Mouse (Mus musculus) thymus, adult 2 months (tissue): ENCODE data around the gene H3f3b. TPM values are rescaled to one million over a fixed set of nuclear protein-coding genes. Genes with fewer than 3 reads are reported as not detected.
A peak's percentile ranks its signal among the peaks of the same experiment; 100 is the strongest.

Source experiments
- DNase-seq: peaks from one replicate; pipeline ENCODE4 v3.0.0; 2021
- H3K27ac ChIP-seq: fragments of 200-500 bp; 2 replicates; pipeline ENCODE4 v1.5.1; 2012; ENCODE audit warnings: low read length, control low read depth; ENCODE audit not compliant: control insufficient read depth, insufficient read depth
- H3K27me3 ChIP-seq: fragments of 200-500 bp; 2 replicates; pipeline ENCODE4 v1.6.1; 2012; ENCODE audit warnings: mild to moderate bottlenecking, low read length, moderate library complexity, mixed read lengths; ENCODE audit not compliant: control insufficient read depth, insufficient read depth
- H3K36me3 ChIP-seq: fragments of 200-500 bp; 2 replicates; pipeline ENCODE4 v1.6.1; 2012; ENCODE audit warnings: mild to moderate bottlenecking, low read length, moderate library complexity; ENCODE audit not compliant: control insufficient read depth, insufficient read depth
- H3K4me1 ChIP-seq: fragments of 200-500 bp; replicated peaks from 2 replicates; pipeline ENCODE4 v1.6.1; 2012; ENCODE audit warnings: low read length; ENCODE audit not compliant: control insufficient read depth, insufficient read depth
- H3K4me3 ChIP-seq: fragments of 200-500 bp; 2 replicates; pipeline ENCODE4 v1.5.1; 2012; ENCODE audit warnings: mild to moderate bottlenecking, low read length, control low read depth, moderate library complexity; ENCODE audit not compliant: control insufficient read depth, insufficient read depth
- CTCF ChIP-seq: fragments of 200-500 bp; IDR thresholded peaks from 2 replicates; pipeline ENCODE4 v1.5.1; 2012; ENCODE audit warnings: mild to moderate bottlenecking, control low read depth, low read length, moderate library complexity, borderline replicate concordance; ENCODE audit not compliant: control insufficient read depth, poor library complexity, insufficient read depth; ENCODE audit errors: extremely low read depth
- POLR2A ChIP-seq: fragments of 200-500 bp; IDR thresholded peaks from 2 replicates; pipeline ENCODE4 v1.6.1; 2012; ENCODE audit warnings: mild to moderate bottlenecking, low read length, control low read depth, moderate library complexity; ENCODE audit not compliant: control insufficient read depth, poor library complexity, insufficient read depth; ENCODE audit errors: extremely low read depth
- WGBS: fragments of 180-500 bp; shearing (Covaris S2); methylation state at CpG from one replicate; pipeline ENCODE4 v1.1.7; 2018; 5-methylcytosine and 5-hydroxymethylcytosine counted together
- polyA plus RNA-seq: library from polyadenylated mRNA; depleted of rRNA; stranded (reverse); fragments of >200 nt; gene quantifications from 2 replicates; pipeline ENCODE4 v1.2.3, GENCODE M21; 2012

Gene H3f3b
- polyA plus RNA-seq, 1 experiment: 484 TPM

DNA sequence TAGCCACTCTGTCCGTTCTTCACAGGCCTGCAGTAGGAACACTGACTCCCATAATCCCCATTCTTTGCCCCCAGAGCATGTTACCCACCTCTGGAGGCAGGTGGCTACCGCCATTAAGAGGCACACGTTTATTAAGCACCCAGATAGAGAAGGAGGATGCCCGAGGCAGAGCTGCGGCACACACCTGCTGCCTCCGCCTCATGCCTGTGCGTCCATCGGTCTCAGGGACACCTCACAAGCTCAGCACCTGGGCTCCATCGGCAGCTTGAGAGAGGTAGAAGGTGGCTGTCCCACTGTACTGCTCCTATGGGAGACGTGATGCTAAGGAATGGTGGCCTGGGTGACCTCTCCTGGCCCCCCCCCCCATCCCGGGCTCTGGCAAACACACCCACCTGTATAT lies 19.4 kb downstream of the H3f3b start:
- H3K27ac ChIP-seq: no peak overlapping the region
- peaks cover 26% of the 10 kb centered on the region for H3K4me1 ChIP-seq
- TF ChIP-seq POLR2A (no peak), CTCF (no peak)
- no peaks in the 10 kb centered on the region for H3K27me3 ChIP-seq
- no peaks in the 10 kb centered on the region for H3K36me3 ChIP-seq
- H3K4me3 ChIP-seq: no peak overlapping the region
- WGBS: 90% methylated on average over 11 of the region's 11 CpGs
- no peak for DNase-seq

DNA sequence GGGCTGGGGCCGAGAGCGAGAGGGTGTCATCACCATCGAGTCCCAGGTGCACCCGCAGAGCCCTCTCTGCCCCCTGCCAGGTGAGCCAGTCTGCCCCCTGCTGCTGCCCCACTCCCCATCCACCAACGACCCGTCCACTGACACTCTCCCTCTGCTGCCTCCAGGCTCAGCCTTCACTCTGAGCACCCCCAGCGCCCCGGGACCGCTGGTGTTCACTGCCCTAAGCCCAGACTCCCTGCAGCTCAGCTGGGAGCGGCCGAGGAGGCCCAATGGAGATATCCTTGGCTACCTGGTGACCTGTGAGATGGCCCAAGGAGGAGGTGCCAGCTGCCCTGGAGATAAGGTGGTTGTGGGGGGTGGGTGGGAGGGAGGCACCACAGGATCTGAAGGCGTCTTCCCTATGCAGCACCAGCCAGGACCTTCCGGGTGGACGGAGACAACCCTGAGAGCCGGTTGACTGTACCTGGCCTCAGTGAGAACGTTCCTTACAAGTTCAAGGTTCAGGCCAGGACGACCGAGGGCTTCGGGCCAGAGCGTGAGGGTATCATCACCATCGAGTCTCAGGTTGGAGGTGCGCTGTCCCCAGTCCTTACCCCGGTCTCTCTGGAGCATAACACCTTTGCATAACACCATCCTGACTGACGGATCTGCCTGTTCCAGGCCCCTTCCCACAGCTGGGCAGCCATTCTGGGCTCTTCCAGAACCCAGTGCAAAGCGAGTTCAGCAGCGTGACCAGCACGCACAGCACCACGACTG lies 20.5 kb downstream of the H3f3b start:
- no peaks in the 10 kb centered on the region for H3K36me3 ChIP-seq
- no peaks in the 10 kb centered on the region for H3K27me3 ChIP-seq
- WGBS: 97% methylated on average over 28 of the region's 28 CpGs
- H3K4me3 ChIP-seq: no peak overlapping the region
- TF ChIP-seq POLR2A (no peak), CTCF (no peak)
- no peak for DNase-seq
- H3K27ac ChIP-seq: no peak overlapping the region
- peaks cover 20% of the 10 kb centered on the region for H3K4me1 ChIP-seq

DNA sequence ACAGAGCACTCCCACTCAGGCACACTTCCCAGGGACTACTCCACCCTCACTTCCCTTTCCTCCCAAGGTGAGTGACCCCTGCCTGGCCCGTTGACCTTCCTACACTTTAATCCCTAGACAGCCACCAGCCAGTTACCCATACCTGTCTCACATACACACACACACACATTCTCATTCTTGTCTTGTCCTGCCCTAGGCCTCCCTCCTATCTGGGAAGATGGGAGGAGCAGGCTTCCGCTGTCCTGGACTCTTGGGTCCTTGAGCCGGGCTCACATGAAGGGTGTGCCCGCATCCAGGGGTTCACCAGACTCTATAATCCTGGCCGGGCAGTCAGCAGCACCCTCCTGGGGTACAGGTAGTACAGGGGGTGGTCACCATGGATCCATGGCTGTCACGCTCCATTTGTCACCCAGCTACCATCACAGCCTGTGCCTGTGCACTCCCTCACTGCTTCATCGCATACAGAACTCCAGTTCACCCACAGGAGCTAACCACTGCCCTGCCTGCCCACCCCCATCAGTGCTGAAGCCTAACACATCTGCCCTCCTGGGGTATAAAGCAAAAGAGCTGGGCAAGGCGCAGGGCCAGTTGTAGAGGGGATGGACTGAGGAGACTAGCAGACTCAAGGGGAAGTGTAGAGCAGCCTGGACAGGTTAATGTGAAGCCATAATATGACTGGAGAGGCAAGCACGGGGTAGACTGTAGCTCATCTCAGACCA lies 21.9 kb downstream of the H3f3b start:
- peaks cover 16% of the 10 kb centered on the region for H3K4me1 ChIP-seq
- TF ChIP-seq CTCF (no peak), POLR2A (no peak)
- H3K27me3 ChIP-seq: no peaks in the 10 kb centered on the region
- WGBS: 91% methylated on average over 9 of the region's 9 CpGs
- H3K4me3 ChIP-seq: no peak overlapping the region
- no peaks in the 10 kb centered on the region for H3K36me3 ChIP-seq
- H3K27ac ChIP-seq: no peak overlapping the region
- no peak for DNase-seq

DNA sequence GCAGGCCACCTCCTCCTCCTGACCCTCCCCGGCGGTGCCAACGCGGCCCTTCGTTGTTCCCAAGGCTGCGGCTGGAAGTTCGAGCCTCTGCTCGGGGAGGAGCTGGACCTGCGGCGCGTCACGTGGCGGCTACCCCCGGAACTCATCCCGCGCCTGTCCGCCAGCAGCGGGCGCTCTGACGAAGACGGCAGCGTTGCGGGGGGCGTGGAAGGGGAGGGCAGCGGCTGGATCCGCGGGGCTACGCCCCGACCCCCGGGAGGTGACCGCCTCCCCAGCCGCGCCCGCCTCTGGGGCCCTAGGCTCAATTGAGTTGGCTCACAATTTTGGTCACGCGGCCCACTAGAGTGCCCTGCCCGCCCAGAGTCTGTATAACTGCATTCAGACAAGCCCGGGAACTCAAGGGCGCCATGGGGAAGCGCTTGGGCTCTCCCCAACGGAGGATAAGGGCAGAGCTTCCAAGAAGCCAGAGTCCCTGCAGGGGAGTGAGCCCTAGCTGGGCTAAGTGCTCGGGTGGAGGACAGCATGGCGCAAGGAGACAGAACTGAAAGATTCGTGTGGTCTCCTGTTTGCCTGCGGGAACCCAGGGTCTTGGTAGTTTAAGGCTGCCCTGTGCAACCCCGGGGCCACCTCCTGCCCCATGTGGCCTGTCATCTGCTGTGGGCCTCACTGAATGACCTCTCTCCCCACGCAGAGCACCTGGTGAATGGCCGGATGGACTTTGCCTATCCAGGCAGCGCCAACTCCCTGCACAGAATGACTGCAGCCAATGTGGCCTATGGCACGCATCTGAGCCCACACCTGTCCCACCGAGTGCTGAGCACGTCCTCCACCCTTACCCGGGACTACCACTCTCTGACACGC lies 22.7 kb downstream of the H3f3b start:
- Histone ChIP-seq H3K36me3 (no peaks in the 10 kb centered on the region), H3K4me3 (peak overlapping the region; percentile 39), H3K27ac (no peak overlapping the region), H3K27me3 (no peaks in the 10 kb centered on the region), H3K4me1 (peaks cover 16% of the 10 kb centered on the region)
- TF ChIP-seq CTCF (peak; percentile 75; the same call in 1 of the 2 replicates), POLR2A (no peak)
- DNase-seq: peak; percentile 82
- whole genome bisulfite sequencing: 9% methylated on average over 54 of the region's 54 CpGs

DNA sequence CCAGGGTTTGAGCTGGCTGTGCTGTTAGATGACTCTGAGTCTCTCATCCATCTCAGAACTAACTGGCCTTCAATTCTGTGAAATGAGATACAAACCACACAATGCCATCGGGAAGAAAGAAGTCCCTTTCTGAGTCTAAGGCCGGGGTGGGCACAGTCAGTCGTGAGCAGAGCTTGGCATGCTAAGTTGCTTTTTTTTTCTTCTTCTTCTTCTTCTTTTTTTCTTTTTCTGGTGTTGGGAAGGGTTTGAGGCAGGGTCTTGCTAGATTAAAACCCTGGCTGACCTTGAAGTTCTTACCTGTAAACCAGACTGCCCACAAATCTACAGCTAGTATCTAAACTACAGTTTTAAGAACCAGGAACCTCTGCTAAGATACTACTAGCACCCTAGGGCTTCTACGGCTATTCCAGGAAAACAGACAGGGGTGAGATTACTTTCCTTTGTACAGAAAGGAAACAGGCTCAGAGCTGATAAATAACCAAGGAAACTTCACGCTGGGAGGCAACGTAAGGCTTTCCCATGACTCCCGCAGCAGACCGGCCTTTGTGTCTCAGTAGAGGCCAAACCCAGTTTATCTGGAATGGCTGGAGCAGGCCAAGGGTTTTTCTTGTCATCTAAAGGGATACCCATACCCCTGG lies 23.5 kb downstream of the H3f3b start:
- 22% methylated on average over 8 of the region's 8 CpGs for WGBS
- no peaks in the 10 kb centered on the region for H3K36me3 ChIP-seq
- H3K4me3 ChIP-seq: peak overlapping the region; percentile 39
- no peak for TF ChIP-seq POLR2A
- TF ChIP-seq CTCF: no peak
- peaks cover 18% of the 10 kb centered on the region for H3K4me1 ChIP-seq
- no peaks in the 10 kb centered on the region for H3K27me3 ChIP-seq
- DNase-seq: no peak
- H3K27ac ChIP-seq: no peak overlapping the region

DNA sequence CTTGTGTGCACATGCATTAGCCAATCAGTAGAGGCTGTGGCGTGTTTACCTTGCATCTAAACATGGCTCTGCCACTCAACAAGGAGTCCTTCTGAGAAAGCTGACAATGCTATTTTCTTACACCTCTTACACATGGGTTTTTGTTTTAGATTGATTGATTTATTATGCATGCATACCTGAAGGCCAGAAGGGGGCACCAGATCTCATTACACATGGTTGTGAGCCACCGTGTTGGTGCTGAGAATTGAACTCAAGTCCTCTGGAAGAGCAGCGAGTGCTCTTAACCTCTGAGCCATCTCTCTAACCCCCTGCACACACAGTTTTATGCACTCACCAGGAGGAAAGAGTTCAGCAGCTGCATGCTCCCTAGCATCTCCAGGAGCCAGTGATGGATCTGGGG lies 24.9 kb downstream of the H3f3b start:
- 93% methylated on average over 3 of the region's 3 CpGs for WGBS
- Histone ChIP-seq H3K4me1 (peaks cover 14% of the 10 kb centered on the region), H3K27me3 (no peaks in the 10 kb centered on the region), H3K27ac (no peak overlapping the region), H3K36me3 (no peaks in the 10 kb centered on the region), H3K4me3 (no peak overlapping the region)
- DNase-seq: no peak
- no peak for TF ChIP-seq CTCF
